Mouse (Mus musculus): Measurements from ENCODE around the gene Gm20605.

Gm20605 gene

DNA sequence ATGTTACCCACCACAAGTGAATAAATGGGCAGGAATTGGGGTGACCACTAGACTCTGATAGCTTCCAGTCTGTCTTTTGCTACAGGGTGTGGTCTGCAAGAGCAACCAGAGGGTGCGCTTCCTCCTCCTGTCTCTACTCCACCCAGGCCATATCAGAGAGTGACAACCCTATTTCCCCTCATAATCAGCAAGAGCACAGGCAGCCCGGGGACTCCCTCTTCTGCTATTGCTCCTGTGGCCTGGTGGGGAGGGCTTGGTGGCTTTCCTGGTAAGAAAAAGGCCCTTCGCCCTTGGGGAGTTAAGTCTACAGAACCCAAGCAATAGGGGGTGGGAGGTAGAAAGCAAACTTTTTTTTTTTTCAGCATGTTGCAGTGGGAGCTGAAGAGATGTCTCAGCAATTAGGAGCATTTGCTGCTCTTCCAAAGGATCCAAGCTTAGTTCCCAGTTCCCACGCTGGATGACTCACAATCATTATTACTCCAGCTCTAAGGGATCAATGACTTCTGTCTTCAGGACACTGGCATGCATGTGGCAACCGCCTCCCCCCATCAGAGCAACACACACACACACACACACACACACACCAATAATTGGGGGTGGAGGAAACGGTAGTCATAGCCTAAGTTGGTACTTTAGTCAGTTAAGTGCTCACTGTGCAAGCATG, 57.3 kb downstream of the Gm20605 start:
- DNase-seq (ENCODE audit: low read depth, low spot score), result no peak

DNA sequence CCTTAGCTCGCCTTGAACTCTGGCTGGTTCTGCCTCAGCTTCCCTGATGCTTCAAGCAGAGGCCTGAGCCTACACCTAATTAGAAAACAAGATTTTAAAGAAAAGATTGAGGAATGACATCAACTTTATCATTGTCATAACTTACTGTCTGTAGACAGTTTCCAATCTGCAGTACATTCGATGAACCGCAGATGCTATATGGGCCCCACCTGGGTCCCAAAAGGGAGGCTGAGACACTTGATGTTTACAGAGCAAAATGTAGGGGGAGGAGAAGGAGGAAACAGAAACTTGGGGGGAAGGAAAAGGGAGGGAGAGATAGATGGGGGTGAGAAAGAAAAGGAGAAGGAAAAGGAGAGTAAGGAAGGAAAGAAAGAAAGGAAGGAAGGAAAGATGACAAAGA, 61.0 kb downstream of the Gm20605 start:
- DNase-seq (ENCODE audit: low read depth, low spot score), result no peak

DNA sequence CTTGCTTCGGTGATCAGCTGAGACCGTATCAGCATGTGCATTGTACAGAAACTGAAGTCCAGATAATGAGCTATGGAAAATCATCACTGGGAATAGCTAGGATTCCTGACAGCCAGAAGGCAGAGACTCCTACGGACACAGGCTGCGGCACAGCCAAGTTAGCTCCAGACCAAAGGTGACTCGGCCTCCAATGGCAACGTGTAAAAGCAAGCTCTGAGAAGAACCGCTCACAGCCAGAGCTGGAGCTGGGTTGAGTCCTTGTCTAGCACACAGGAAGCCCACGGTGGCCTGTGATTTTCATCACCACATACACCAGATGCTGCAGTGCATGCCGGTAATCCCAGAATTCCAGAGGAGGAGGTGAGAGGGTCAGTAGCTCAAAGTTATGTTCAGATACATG, 61.6 kb downstream of the Gm20605 start:
- DNase-seq (ENCODE audit: low read depth, low spot score), result no peak

DNA sequence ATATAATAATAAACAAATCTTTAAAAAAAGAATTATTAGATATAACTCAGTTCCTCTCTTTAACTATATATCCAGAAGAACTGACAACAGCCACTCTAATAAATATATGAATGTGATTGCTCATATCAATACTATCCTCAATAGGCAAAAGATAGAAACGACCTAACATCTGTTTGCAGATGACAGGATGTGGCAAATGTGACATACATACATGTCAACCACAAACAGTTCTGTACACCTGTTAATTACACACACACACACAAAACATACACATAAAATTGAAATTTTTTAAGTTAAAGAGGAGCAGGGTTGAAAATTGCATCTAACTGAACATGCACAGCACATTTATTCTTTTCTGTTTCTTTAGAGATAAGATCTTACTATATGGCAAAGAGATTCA, 62.9 kb downstream of the Gm20605 start:
- no peak for DNase-seq (ENCODE audit: low read depth, low spot score)
